Mouse (Mus musculus): Measurements from ENCODE around the gene Slc38a2.

The Slc38a2 gene

DNA sequence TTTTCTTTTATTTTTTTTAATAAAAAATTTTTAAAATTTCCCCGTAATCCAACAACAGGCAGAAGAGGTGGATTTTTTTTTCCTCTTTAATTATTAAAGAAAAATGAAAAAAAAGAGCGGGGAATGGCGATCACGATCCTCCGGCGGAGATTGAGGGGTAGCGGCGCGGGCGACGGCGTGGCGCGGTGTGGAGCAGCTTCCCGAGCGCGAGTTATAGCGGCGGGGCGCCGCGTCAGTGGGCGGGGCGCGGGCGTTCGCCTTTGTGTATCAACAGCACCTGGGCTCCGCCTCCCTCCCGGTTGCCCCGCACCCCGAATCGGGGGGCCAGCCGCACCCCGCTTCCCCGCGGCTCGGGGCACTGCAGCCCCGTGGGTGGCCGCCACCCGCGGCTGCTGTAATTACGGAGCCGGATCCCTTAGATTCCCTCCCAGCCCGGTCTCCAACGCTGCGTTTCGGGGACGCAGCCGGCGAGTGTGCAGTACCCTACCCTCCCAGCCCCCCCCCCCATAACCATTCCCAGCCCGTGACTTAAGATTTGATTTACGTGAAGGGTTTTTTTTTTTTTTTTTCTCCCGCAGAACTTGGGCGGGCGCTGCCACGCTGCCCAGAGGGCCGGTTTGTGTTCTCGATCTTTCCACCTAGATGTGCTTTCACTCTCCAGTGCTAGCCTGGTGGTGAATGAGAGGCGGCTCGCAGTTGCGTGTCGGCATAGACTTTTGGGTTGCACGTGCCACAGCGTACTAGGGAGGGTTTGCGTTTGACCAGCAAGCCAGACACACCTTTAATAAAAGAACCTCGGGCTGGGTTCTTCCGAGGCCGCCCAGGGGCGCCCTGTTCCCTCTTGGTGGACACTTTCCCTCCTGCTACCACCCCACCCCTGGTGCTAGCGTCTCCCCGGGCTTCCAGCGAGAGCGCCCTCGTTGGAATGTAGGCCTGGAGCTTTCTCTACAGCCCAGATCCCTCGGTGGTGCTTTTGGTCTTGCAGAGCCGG, at the start of gene Slc38a2:
Gene Slc38a2 (minus strand): TSS at position 210 of the 991 bp plus-strand sequence.
- in situ Hi-C loops (cut with MboI; ENCODE audit: low sequenced_read_pairs): no loop called here

DNA sequence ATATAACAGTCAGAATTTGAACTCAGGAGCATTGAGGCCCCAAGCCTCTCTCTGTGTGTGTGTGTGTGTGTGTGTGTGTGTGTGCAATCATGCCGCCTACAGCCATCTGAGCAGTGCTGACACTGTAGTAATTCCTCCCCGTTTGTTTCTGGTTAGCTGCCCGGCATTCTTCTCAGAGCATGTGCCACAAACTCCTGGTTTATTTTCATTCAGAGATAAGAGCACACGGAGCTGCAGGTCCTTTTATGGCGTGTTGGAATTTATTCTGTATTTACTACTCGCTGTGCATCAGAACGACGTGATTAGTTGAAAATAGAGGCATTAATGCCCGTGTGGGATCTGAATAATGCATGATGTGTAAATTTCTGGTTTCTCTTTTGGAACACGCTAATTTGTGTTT, 49.6 kb upstream of the Slc38a2 start:
- in situ Hi-C loops (cut with MboI; ENCODE audit: low sequenced_read_pairs): no loop called here

DNA sequence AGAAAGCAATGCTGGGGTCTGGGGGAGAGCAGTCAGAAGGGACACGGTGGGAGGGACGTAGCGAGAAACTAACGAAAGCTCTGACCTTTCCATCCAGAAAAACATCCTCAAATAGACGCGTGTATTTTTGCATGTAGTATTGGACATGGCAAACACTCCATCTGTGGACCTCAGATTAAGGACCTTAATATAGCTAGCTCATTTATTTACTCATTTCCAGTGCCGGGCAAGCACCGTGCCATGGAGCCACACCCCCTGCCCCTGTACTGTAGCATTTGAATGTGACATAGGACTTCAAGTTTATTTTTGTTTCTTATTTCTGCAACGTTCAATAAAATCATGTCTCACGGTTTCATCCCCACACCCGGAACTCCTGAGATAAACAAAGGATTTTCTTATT, 48.0 kb upstream of the Slc38a2 start:
- in situ Hi-C loops (cut with MboI; ENCODE audit: low sequenced_read_pairs): no loop called here

DNA sequence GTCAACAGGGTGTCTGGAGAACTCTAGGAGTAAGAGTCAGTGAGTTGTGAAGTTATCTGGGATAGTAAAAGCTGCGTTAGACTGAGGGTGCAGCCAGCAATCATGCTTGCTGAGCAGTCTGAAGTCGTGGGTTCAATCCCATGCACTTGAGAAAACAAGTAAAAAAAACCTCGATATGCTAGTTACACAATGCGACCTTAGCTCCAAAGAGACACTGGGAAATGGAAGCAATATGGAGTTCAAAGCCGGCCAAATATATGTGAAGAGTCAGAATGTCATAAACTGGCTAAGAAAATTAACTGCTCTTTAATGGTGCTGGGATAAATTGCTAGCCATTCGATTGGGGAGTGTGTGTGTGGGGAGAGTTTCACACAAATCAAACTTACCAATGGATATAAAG, 47.5 kb upstream of the Slc38a2 start:
- in situ Hi-C loops (cut with MboI; ENCODE audit: low sequenced_read_pairs): no loop called here

DNA sequence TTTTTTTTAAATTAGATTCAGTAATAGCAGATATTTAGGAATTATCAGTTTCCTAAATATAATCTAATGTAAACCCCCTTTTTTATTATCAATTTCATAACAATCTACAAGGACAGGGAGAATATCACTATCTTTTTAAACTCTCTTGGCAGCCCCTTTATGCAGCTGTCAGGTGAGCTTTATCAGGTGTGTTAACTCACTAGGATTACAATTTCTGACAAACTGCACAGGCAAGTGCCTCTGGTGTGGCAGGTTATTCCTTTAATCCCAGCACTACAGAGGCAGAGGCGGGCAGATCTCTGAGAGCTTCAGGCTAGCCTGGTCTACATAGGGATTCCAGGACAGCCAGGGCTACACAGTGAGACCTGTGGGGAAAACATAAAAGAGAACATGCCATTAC, 45.8 kb upstream of the Slc38a2 start:
- in situ Hi-C loops (cut with MboI; ENCODE audit: low sequenced_read_pairs): no loop called here

DNA sequence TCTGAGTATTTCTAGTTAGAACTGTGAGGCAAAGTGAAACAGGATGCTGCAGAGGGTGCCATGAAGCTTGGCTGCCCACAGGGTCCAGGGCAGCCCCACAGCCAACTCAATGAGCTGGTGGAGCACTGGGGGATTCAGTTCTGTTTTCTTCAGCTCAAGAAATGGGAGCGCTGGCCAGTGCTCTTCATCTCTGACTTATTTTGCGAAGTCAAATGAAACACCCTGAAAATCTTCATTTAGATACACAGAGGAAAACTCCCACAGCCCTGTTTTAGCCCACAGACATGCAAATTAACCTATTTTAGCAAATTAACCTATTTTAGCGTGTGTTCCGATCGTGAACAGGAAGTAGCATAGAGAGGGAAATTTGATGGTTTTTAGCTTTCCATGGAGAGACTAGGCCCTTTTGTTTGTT, 45.4 kb upstream of the Slc38a2 start:
- in situ Hi-C loops (cut with MboI; ENCODE audit: low sequenced_read_pairs): no loop called here

DNA sequence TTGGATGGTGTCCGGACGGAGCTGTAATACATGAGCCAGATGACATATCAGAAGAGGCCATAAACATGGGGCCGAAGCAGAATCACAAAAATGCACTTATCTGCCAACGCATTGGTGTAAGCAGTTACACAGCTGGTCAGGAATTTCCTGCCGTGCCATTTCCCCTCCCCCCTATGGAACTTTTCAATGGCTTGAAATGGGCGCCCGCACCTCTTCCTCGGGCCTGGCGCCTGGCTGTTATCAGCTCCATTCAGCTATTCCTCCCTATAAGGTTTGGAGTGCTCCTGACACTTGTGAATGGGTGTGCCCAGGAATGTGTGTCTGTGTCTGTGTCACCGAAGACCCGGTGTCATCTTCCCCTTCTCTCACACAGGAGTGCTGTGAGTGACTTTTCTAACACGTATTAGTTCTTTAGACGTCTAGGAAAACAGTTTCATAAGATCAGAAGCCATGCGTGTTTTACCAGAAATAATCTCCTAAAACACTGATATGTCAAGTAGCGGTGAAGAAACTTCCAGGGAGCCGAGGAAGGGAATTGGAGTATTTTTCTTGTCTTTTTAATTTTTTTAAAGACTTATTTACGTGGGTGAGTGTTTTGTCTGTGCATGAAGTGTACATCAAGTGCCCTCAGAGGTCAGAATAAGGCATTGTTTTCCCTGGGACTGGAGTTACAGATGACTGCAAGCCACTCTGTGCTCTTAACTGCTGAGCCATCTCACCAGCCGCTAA, 44.8 kb upstream of the Slc38a2 start:
- in situ Hi-C loops (cut with MboI; ENCODE audit: low sequenced_read_pairs): no loop called here

DNA sequence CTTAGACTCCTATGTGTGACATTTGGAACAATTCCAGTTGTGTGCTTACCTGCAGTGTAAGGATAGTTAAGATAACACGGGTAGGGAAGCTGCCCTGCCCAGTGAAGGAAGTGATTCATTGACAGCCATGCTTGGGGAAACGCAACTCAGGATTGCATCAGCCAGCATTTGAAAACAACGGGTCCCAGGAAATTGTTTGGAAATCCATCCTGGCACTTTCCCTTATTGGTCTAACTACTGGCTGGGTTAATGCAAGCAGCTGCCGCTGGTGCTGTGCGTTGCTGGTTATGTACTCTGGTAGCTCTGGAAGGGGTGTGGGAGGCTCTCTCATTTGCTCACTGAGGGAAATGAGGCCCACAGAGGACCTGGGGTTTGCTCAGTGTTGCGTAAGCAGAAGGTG, 43.7 kb upstream of the Slc38a2 start:
- in situ Hi-C loops (cut with MboI; ENCODE audit: low sequenced_read_pairs): no loop called here

DNA sequence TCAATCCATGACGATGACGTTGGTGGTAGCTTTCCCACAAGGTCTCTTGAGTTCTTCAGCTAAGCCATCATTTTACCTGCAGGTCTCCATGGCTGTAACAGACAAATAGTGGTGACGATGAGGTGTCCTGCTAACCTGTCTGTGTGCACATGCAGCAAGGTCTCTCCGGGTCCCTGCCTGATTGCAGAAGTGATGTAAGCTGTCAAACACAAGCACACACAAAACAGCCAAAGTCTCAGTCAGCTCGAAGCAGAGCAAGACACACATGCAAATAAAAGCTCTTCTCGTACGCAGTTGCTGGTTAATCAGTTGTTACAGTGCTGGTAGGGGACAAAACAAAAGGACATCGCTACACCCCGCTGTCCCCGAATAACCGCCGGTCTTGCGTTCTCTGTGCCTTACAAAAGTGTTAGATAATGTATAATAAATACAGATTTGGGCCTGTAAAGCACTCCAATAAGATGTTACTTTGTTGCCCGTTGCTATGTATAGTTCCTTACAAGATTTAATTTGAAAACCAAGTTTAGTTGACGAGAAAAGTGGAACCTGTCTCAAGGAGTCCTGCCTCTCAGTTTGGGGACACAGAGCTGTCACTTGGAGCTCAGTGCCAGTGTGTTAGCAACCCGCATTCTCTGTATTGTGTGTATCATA, 43.2 kb upstream of the Slc38a2 start:
- in situ Hi-C loops (cut with MboI; ENCODE audit: low sequenced_read_pairs): no loop called here

DNA sequence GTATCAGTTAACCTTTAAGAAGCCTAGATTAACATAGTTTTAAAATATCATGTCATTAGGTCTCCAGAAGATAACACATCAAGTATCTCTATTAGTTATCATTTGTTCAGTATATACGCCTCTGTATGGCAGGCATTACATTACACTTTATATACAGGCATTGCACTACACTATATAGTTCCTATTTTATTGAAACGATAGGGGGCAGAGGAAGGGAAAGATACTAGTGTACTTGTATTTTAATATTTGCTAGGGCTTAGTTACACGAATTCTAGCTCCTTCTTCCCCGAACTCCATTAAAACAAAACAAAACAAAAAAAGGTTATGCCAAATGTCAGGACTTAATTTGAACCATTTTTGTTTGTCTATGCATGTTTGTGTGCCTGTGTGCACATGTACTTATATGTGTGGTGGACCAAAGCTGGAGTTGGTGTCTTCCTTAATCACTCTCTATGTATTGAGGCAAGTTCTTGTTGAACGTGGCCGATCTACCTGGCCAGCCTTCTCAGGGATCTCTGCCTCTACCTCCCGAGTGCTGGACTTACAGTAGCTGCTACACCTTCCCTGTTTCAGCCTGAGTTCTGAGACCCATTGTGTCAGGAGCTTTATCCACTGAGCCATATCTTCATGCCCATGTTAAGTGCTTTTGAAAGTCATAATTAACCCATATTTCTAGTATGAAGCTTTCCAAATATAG, 41.5 kb upstream of the Slc38a2 start:
- in situ Hi-C loops (cut with MboI; ENCODE audit: low sequenced_read_pairs): no loop called here

DNA sequence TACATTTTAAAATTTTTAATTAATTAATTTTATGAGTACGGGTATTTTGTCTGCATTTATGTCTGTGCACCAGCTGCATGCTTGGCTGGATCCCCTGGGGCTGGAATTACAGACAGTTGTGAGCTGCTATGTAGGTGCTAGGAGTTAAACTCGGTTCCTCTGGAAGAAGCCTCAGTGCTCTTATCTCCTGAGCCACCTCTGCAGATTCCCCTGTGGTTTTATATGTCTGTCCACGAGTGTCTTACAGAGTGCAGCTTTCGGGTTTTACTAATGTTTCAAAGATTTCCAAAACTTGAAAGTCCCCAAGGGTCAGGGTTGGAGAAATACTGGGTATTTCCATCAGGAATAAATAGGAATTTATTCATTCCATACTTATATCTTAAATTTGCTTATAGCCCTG, 40.6 kb upstream of the Slc38a2 start:
- in situ Hi-C loops (cut with MboI; ENCODE audit: low sequenced_read_pairs): no loop called here

DNA sequence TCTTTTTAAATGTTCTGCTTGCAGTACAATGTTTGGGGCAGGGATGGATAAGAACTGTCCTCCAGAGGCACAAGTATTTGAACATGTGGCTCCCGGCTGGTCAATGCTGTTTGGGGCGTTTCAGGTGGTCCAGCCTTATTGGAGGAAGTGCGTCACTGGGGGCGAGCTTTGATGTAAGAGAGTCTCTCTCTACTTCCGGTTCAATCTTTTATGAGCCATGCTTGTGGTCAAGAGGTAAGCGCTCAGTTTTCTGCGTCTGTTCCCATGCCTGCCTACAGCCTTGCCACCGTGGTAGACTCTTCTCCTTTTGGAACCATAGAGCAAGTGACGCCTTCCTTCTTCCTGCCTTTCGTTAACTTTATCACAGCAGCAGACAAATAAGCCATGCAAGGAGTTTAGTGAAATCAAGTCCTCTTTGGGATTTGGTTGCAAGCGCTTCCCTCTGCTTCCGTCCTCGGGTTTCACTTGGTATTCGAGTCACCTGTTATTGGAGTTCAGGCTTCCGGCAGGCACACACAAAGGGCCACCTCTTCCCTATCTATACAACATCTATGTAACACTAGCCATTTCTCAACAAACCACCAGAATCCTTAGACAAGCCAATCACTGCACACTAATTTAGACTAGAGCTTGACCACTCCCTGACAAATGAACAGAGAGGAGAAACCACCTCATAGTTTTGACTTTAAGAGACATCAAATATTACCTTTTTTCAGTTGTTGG, 37.3 kb upstream of the Slc38a2 start:
- in situ Hi-C loops (cut with MboI; ENCODE audit: low sequenced_read_pairs): no loop called here

DNA sequence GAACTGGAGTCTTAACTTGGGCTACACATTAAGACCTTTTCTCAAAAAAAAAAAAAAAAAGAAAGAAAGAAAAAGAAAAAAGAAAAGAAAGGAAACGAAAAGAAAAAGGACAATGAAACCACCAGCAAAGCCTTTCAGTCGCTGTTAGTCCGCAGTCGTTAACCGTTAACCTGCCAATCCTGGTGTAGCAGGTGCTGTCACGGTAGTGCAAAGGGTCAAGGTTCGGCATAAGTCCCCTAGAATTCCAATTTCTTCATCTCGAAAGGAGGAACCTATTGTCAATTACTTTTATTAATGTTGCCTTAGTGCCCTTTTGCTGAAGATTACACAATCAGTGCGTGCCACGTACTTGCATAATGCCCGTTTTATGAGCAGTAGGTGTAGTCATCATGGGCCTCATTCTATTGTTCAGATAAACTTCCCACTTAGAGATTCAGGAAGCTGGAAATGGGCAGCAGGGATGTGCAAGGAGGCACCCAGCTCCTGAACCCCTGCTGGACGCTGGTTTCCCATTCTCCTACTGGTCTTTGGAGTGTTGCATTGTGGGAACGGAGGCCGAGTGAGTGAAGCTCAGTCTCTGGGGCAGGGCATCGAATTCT, 36.1 kb upstream of the Slc38a2 start:
- in situ Hi-C loops (cut with MboI; ENCODE audit: low sequenced_read_pairs): no loop called here

DNA sequence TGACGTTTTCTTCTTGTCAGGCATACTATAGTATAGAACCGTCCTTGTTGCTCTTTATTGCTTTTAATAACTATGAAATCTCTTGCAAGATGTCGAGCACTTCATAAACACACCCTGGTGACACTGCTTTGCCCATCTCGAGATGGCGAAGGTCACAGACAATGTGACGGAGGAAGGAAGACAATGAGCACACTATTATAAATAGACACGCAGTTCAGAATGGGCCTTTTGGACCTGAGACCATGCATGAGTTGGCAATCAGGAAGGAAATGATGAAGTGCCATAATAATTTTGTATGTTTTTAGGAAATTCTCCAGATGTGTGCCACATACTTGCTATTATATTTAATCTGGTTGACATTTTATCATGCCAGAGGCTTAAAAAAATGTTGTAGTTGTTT, 34.9 kb upstream of the Slc38a2 start:
- in situ Hi-C loops (cut with MboI; ENCODE audit: low sequenced_read_pairs): no loop called here

DNA sequence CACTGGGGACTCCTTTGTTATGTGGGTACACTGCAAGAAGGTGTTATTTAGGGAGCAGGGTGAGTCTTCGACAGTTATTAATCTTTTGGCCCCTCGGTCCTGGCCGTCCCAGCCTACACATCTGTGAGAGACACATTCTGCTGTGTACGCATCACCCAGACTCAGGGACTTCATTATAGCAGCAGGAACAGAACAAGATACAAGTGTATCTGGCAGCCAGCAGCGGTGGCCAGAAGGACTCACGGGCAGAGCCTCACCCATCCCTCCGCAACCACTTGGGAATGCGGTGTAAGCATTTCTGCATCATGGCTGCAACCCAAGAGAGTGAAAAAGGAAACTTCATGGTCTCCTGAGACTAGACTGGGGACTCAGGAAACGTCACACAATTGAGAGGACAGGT, 30.9 kb upstream of the Slc38a2 start:
- in situ Hi-C loops (cut with MboI; ENCODE audit: low sequenced_read_pairs): no loop called here

DNA sequence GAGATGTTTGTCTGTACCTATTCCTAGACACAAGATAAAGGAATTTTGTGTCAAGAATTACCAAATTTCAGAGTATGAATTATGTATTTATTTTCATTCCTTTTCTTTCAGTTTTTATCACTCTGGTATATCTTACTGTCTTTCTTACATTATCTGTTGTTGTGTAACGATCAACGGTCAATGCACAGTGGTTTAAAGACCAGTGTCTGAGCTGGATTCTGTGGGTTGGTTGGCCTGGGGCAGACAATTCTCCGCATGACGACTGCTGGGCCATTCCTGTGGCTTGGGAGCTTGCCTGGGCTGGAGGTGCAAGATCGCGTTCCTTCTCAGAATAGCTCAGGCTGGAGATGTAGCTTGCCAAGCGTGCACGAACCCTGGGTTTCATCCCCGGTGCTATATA, 30.3 kb upstream of the Slc38a2 start:
- in situ Hi-C loops (cut with MboI; ENCODE audit: low sequenced_read_pairs): no loop called here

DNA sequence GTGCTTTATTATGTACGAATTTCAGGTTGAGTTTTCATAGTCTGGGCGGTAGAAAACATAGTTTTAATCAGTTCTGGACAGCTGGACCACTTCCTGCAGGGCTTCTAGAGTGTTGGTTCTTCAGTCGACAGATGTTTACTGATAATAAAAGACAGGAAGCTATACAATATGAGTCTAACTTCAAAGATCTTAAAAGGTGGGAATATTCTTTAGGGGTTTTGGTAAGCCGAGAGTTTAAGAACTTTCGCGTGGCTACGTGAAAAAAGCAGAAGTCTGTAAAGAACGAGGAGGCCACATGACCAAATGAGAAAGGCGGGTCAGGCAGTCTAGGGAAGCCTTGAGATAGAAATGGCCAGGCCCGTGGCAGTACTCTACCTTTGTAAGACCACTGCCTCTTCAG, 29.5 kb upstream of the Slc38a2 start:
- in situ Hi-C loops (cut with MboI; ENCODE audit: low sequenced_read_pairs): no loop called here

DNA sequence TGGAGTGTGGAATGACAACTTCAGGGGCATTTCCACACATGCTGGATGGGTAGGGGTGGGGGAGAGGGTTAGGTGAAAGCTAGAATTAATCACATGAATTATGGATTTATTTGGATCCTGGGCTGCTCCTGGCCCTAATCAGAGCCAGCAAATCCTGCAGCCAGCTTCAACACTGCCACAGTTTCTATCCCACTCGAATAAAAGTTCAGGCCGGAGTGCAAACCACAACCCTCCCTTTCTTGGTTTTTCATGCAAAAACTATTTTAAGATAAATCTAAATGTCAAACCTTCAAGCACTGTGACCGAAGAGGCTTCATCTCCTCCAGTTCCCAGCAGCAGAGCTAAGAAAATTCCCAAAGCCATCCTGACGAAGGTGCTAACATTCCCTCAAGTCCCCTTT, 28.8 kb upstream of the Slc38a2 start:
- in situ Hi-C loops (cut with MboI; ENCODE audit: low sequenced_read_pairs): no loop called here

DNA sequence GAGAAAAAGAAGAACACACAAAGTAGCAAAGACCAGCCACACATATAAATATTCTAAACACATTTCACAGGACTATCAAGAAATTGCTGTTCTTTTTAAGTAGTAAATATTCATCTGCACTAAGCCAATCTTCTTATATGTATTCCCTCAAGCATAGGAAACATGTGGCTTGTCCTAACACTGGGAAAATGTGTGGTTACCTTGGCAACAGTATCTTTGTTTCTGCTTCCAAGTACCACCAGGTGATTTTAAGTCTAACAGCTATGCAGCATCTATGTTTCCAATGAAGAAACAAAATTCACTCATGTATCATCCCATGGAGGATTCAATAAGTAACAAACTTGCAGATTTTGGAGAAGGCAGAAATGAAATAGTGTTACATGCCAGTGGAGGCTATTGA, 25.0 kb upstream of the Slc38a2 start:
- in situ Hi-C loops (cut with MboI; ENCODE audit: low sequenced_read_pairs): no loop called here

DNA sequence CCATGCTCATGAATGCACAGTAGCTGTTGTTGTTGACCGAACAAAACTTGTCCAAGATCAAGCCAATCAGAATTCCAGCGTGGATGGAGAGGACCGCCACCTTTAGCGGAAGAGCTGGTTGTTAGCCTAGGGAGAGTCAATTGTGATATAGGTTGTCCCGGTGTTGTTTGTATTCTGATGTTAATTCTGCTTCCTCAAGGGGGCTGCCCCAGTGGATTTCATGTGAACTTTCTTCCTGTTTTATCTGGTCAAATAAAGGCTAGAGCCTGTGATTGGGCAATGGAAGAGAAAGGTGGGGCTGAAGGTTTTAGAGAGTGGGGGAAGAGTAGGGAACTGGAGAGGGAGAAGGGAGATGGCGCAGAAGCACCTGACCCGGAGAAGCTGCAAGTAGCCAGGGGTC, 22.7 kb upstream of the Slc38a2 start:
- in situ Hi-C loops (cut with MboI; ENCODE audit: low sequenced_read_pairs): no loop called here

All from CH12F3 (cell line).